Mouse (Mus musculus): ENCODE measurements at regions not wholly inside any gene's neighbourhood (a gene's known extent, or its start where the extent isn't known, plus 50 kb on each side); places are given as distances from the start of the nearest gene placed in this dataset.

- no peak for DNase-seq
Measured at GRCm38 (mm10) chr12:29222099-29222498, 306.1 kb upstream of the Myt1l start.

GRCm38 (mm10) chr12:29226001-29226400 lies 302.2 kb upstream of the Myt1l start:
- no peak for DNase-seq

DNA sequence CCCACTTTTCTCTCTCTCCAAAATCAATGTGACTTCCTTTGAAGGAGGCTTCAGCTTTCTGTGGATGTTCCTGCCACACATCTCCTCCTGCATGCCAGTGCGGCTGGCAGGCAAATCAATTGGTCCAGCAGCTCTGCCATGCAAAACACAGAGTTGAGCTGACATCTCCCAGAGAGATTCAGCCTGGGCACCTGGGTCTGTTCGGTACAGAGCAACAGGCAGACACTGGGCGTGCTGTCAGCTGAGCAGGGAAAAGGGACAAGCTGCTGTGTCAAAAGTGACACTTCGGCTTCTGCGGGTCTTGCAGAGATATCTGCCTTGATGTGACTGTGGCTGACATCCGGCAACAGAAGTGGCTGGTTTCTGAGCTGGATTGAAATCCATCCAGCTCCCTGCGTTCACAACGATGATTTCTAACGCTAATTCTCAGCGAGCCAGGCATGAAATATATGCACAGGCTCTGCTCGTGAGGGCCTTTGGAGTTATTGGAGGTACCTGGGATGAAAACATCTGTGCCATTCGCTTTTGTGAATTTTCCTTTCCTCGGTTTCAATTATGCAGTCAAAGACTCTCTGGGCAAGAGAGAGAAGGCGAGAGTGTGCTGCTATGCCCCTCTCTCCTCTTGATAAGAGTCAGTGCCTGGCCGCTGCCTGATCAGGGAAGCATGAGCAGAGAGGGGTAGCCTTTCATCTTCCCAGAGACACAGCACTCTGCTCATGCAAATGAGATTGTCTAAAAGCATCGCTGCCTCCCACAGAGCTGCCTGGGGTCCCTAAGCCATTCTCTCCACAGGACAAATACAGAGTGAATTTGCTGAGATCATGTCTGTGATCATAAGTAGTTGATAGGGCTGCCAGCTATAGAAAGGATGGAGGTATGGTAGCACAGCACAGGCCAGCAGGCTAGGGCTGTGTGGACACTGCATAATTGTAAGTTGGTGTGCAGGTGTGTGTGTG lies 295.4 kb upstream of the Myt1l start:
- no peak for DNase-seq

DNA sequence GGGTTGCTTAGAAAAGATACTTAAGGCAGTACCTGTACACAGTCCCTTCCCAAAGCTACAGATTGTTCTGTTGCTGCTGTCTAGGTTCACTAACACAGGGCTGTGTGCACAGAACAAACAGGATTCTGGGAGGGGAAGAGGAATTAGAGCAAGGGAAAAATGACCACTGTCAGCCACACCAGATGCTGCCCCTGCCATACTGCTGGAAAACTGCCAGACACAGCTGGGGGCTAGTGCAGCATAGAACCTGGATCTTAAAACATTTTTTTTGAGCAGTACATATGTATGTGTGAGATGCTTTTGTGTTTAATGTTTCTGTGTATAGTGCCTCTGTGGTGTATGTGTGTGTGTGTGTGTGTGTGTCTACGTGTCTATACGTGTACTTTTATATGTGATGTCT lies 291.7 kb upstream of the Myt1l start:
- no peak for DNase-seq

DNA sequence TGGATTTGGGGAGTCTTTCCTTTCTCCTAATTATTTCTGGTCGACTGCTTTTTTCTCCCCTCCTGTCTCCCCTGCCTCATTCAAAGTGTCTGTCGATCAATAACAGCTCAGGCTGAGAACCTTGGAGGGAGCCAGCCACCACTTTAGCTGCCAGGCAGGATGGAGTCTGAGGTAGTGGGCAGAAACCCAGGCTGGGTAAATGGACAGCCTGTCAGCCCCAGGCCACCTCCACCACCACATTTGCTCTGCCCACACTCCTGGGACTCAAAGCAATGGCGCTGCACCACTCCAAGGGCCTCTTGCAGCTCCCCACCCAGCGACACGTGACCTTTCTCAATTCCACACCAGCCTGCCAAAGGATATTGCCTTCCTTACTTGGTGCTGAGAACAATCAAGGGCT lies 290.7 kb upstream of the Myt1l start:
- DNase-seq = no peak

DNA sequence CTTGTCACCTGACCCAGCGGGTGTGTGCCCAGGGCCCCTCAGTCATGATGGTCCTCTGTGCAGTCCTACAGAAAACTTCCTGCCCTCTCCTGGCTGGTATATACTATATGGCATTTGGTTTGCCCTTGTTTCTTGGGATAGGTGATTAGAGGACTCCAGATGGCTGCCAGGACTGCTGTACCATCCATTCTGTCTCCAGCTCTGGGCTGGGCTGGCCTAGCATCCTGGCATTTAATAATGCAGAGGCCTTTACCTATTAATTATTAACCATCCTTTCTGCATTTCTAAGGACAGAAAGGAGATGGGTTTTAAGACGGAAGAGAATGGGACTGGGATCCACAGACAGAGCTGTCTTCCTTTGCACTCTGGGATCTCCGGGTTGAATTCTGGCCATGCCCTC lies 288.7 kb upstream of the Myt1l start:
- no peak for DNase-seq

DNA sequence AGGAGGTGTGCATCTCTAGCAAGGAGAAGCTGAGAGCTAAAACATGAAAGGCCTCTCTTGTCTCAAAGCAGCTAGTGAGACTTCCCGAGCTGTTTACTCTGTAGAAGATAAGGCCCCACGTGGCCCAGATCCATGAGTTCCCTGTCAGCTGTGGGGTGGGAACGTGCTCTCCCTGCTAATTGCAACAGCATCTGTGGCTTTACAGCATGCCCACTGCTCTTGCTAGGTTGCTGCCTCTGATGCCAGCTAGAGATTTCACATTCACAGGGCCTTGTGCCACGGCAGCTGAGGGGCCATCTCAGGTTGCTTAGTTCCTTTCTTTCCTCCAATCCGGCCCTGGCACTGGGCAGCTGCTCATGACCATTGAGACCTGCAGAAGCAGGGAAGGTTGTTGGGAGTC lies 288.2 kb upstream of the Myt1l start:
- DNase-seq = peak; percentile 55

GRCm38 (mm10) chr12:29243087-29243486 lies 285.1 kb upstream of the Myt1l start:
- no peak for DNase-seq

- DNase-seq = no peak
Measured at GRCm38 (mm10) chr12:29246041-29246440, 282.1 kb upstream of the Myt1l start.

DNA sequence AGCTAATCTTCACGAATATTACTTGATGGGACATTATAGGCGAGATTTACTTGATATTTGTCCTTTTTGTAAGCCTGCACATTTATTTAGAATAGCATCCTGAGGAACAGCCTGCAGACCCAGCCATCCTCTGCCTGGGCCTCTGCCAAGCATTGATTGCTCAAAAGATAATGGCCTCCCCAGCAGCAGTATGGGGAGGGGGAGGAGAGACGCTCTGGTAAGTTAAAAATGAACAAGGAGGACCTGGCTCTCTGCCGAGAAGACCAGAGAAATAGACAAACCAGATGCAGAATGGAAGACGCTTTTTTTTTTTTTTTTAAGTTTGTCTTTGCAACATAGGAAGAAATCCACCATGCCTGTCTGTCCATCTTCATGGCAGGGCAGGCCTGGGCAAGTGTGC lies 280.8 kb upstream of the Myt1l start:
- peak; percentile 63 for DNase-seq

DNA sequence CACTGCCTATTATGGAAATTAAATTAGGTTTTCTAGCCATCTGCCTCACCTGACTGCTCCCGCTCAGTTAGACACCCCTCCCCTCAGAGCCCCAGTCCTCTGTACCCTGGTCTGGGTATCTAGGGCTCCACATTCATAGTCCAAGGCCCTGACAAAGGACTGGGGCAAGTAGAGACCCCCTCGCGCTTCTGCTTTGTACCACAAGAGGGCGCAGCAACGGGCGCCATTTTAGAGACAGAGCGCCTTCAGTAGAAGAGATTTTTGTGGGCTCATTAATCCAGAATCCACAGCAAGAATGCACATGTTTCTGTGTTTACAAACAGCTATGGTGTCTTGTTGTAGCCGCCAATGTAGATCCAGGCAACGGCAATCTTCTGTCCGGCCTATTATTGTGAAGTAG lies 279.7 kb upstream of the Myt1l start:
- DNase-seq = no peak

GRCm38 (mm10) chr12:29256103-29256502 lies 272.1 kb upstream of the Myt1l start:
- DNase-seq = no peak

DNA sequence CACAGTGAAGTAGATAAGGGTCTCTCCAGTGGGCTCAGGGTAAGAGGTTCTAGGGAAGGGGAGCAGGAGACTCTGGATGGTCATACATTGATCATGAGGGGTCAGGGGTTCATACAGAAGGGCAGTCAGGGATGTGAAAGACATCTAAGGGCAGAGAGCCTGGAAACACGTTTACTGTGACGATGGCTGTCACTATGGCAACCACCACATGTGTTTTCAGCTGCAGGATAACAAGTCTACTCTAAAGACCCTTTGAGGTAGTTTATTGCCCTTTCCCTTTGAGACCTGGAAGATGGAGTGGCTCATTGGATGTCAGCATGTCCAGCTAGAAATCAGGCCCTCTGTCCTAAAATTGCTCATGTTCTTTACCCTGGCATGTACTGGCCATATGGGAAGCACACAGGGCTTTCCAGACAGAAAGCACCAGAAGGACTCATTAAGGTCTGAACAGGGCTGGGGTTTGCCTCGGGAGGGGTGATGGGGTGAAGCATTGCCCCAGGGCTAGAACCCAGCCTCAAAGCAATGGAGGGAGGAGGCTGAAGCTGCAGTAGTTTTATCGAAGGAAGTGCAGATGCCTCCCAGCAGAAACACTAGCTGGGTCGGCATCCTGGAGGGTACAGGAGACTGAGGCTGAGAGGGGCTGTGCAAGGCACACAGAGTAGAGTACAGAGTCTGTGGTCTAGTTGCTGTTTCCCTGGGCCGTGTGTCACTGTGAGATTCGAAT lies 271.0 kb upstream of the Myt1l start:
- DNase-seq = no peak

- peak; percentile 73 for DNase-seq
Measured at GRCm38 (mm10) chr12:29257735-29258547, 270.2 kb upstream of the Myt1l start.

- no peak for DNase-seq
Measured at GRCm38 (mm10) chr12:29258548-29258874, 269.7 kb upstream of the Myt1l start.

- DNase-seq = no peak
Measured at GRCm38 (mm10) chr12:29258966-29259365, 269.2 kb upstream of the Myt1l start.

DNA sequence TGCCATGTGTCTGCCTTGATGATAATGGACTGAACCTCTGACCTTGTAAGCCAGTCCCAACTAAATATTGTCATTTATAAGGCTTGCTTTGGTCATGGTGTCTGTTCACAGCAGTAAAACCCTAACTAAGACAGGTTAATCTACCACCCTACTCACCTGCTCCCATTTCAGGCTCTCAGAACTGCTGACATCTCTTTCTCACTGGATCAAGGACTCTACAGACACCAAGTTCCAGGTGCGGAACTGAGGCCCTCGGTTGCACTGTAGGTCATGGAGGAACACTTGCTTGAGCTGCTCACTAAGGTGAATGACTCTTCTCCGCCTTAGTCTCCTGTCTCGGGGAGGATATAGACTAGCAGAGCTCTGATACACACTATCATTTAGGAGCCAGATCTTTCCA lies 254.0 kb upstream of the Myt1l start:
- no peak for DNase-seq

DNA sequence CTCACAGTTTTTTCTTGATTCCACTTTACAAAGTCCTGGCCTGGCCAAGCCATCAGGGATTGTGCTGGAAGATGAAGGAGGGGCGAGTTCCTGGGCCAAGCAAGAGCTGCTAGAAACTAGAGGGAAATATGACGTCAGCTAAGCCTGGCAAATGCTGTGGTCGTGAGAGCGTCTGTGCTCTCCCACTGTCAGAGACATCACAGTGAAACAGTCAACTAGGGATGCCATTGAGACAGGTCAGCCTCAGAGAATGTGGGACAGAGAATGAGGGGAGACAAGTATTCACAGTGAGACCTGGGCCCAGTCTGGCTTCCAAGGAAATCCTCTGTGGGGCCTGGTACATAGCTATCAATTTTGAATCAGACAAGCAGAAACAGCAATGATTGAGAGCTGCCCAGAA lies 252.5 kb upstream of the Myt1l start:
- DNase-seq = no peak

DNA sequence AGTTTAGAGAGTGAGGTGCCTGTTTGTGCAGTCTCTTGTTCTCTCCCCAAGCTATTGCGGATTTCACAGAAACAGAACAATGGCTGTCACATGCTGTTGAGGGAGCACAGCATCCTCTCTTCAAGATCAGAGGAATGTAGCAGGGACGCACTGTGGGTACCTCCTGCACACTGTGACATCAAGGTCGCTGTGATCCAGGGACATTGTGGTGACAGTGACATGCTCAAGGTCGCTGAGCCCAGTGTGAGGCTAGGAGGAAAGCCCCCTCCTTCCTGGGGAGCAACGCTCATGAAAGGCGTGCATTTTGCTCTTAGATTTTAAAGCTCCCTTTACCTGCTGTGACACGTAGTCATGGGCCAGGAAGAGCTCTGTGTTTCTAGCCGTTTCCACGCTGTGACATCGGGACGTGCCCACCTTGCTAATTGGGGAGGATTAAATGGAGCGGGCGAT lies 248.5 kb upstream of the Myt1l start:
- no peak for DNase-seq

- DNase-seq = peak; percentile 22
Measured at GRCm38 (mm10) chr12:29280081-29280788, 247.9 kb upstream of the Myt1l start.

GRCm38 (mm10) chr12:29280861-29281630 lies 247.1 kb upstream of the Myt1l start:
- DNase-seq = peak; percentile 21

DNA sequence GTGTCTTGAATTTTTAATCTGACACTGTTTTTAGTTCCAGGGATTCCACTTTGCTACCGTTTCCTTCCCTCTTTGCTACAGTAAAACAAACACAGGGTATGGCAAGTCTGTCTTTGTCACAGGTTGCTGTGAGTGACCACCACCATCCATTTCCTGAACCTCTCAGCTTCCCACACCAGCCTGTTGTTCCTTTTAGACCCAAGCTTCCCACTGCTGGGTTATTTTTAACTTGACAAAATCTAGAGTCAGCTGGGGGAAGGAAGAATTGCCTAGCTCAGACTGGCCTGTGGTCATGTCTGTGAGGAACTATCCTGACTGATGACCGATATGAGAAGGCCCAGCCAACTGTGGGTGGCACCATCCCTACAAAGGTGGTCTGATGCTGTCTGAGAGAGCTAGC lies 239.4 kb upstream of the Myt1l start:
- no peak for DNase-seq
